Mouse (Mus musculus): ENCODE data around the gene Arsg. TPM values are rescaled to one million over a fixed set of nuclear protein-coding genes. Genes with fewer than 3 reads are reported as not detected.

The Arsg gene
- total and polyA plus RNA-seq, 2 experiments from 2014 or later: 4.3 TPM

- no peaks in the 10 kb centered on the region for H3K27me3 ChIP-seq (ENCODE audit: control insufficient read depth, insufficient read depth, low read length)
- H3K4me2 ChIP-seq (ENCODE audit: low read depth, low read length): no peak overlapping the region
- H3K4me1 ChIP-seq (ENCODE audit: control insufficient read depth, insufficient read depth): 0 out of 2 replicates have a peak, but pooled peaks cover 4% of the 10 kb centered on the region
- TF ChIP-seq CTCF (IDR thresholded peaks at IDR 0.05; ENCODE audit: low read depth) (peak; percentile 73), EP300 (IDR thresholded peaks at IDR 0.05; ENCODE audit: low read depth) (no peak)
- DNase-seq (ENCODE audit: low spot score) (peak; percentile 43), ATAC-seq (ENCODE audit: insufficient read depth, low read depth) (no peak)
- WGBS: 69% methylated on average over 3 of the region's 3 CpGs
- no peak overlapping the region for H3K27ac ChIP-seq (ENCODE audit: low read depth)
- H3K36me3 ChIP-seq (replicated peaks; ENCODE audit: control insufficient read depth, insufficient read depth, low read length): peaks cover 19% of the 10 kb centered on the region
- no peak overlapping the region for H3K9ac ChIP-seq (replicated peaks; ENCODE audit: low read depth, low read length)
- H3K4me3 ChIP-seq (ENCODE audit: low read depth, low read length): no peak overlapping the region
- H3K9me3 ChIP-seq (replicated peaks; ENCODE audit: control insufficient read depth, low read length): no peaks in the 10 kb centered on the region
Observed at GRCm38 (mm10) chr11:109441119-109441518, 32.1 kb upstream of the Arsg start.

- no peak overlapping the region for H3K27ac ChIP-seq (ENCODE audit: low read depth)
- H3K27me3 ChIP-seq (ENCODE audit: control insufficient read depth, insufficient read depth, low read length): no peaks in the 10 kb centered on the region
- TF ChIP-seq CTCF (IDR thresholded peaks at IDR 0.05; ENCODE audit: low read depth): no peak
- no peak for TF ChIP-seq EP300 (IDR thresholded peaks at IDR 0.05; ENCODE audit: low read depth)
- H3K36me3 ChIP-seq (replicated peaks; ENCODE audit: control insufficient read depth, insufficient read depth, low read length): peaks cover 7% of the 10 kb centered on the region
- H3K4me2 ChIP-seq (ENCODE audit: low read depth, low read length): no peak overlapping the region
- no peak for DNase-seq (ENCODE audit: low spot score)
- WGBS: 61% methylated on average over 5 of the region's 5 CpGs
- H3K4me3 ChIP-seq (ENCODE audit: low read depth, low read length): no peak overlapping the region
- ATAC-seq (ENCODE audit: insufficient read depth, low read depth): no peak
- H3K9me3 ChIP-seq (replicated peaks; ENCODE audit: control insufficient read depth, low read length): no peaks in the 10 kb centered on the region
- 0 out of 2 replicates have a peak, but pooled peaks cover 4% of the 10 kb centered on the region for H3K4me1 ChIP-seq (ENCODE audit: control insufficient read depth, insufficient read depth)
- no peak overlapping the region for H3K9ac ChIP-seq (replicated peaks; ENCODE audit: low read depth, low read length)
Observed at GRCm38 (mm10) chr11:109442166-109442730, 30.9 kb upstream of the Arsg start.

GRCm38 (mm10) chr11:109443468-109444263 is 29.5 kb upstream of the Arsg start:
- Histone ChIP-seq H3K9ac (replicated peaks; ENCODE audit: low read depth, low read length) (no peak overlapping the region), H3K27me3 (ENCODE audit: control insufficient read depth, insufficient read depth, low read length) (no peaks in the 10 kb centered on the region), H3K4me3 (ENCODE audit: low read depth, low read length) (no peak overlapping the region), H3K27ac (ENCODE audit: low read depth) (no peak overlapping the region), H3K4me2 (ENCODE audit: low read depth, low read length) (no peak overlapping the region), H3K4me1 (ENCODE audit: control insufficient read depth, insufficient read depth) (0 out of 2 replicates have a peak, but pooled peaks cover 4% of the 10 kb centered on the region), H3K36me3 (replicated peaks; ENCODE audit: control insufficient read depth, insufficient read depth, low read length) (no peaks in the 10 kb centered on the region), H3K9me3 (replicated peaks; ENCODE audit: control insufficient read depth, low read length) (no peaks in the 10 kb centered on the region)
- ATAC-seq (ENCODE audit: insufficient read depth, low read depth) (no peak), DNase-seq (ENCODE audit: low spot score) (no peak)
- no peak for TF ChIP-seq CTCF (IDR thresholded peaks at IDR 0.05; ENCODE audit: low read depth)
- TF ChIP-seq EP300 (IDR thresholded peaks at IDR 0.05; ENCODE audit: low read depth): no peak
- 89% methylated on average over 8 of the region's 8 CpGs for WGBS

GRCm38 (mm10) chr11:109444600-109444999 is 28.6 kb upstream of the Arsg start:
- no peaks in the 10 kb centered on the region for H3K36me3 ChIP-seq (replicated peaks; ENCODE audit: control insufficient read depth, insufficient read depth, low read length)
- no peak overlapping the region for H3K27ac ChIP-seq (ENCODE audit: low read depth)
- ATAC-seq (ENCODE audit: insufficient read depth, low read depth) (no peak), DNase-seq (ENCODE audit: low spot score) (no peak)
- no peak overlapping the region for H3K4me3 ChIP-seq (ENCODE audit: low read depth, low read length)
- H3K9ac ChIP-seq (replicated peaks; ENCODE audit: low read depth, low read length): no peak overlapping the region
- 64% methylated on average over 7 of the region's 7 CpGs for WGBS
- peak; percentile 48 for TF ChIP-seq CTCF (IDR thresholded peaks at IDR 0.05; ENCODE audit: low read depth)
- TF ChIP-seq EP300 (IDR thresholded peaks at IDR 0.05; ENCODE audit: low read depth): no peak
- H3K4me2 ChIP-seq (ENCODE audit: low read depth, low read length): no peak overlapping the region
- no peaks in the 10 kb centered on the region for H3K27me3 ChIP-seq (ENCODE audit: control insufficient read depth, insufficient read depth, low read length)
- 0 out of 2 replicates have a peak, but pooled peaks cover under 1% of the 10 kb centered on the region for H3K4me1 ChIP-seq (ENCODE audit: control insufficient read depth, insufficient read depth)
- no peaks in the 10 kb centered on the region for H3K9me3 ChIP-seq (replicated peaks; ENCODE audit: control insufficient read depth, low read length)

GRCm38 (mm10) chr11:109445438-109446035 is 27.6 kb upstream of the Arsg start:
- DNase-seq (ENCODE audit: low spot score) (peak; percentile 55), ATAC-seq (ENCODE audit: insufficient read depth, low read depth) (peak; percentile 78)
- no peaks in the 10 kb centered on the region for H3K27me3 ChIP-seq (ENCODE audit: control insufficient read depth, insufficient read depth, low read length)
- no peaks in the 10 kb centered on the region for H3K36me3 ChIP-seq (replicated peaks; ENCODE audit: control insufficient read depth, insufficient read depth, low read length)
- H3K27ac ChIP-seq (ENCODE audit: low read depth): no peak overlapping the region
- WGBS: 39% methylated on average over 13 of the region's 13 CpGs
- H3K4me1 ChIP-seq (ENCODE audit: control insufficient read depth, insufficient read depth): no peaks in the 10 kb centered on the region
- no peak overlapping the region for H3K4me3 ChIP-seq (ENCODE audit: low read depth, low read length)
- no peak overlapping the region for H3K4me2 ChIP-seq (ENCODE audit: low read depth, low read length)
- no peak overlapping the region for H3K9ac ChIP-seq (replicated peaks; ENCODE audit: low read depth, low read length)
- peak; percentile 80 for TF ChIP-seq CTCF (IDR thresholded peaks at IDR 0.05; ENCODE audit: low read depth)
- no peak for TF ChIP-seq EP300 (IDR thresholded peaks at IDR 0.05; ENCODE audit: low read depth)
- H3K9me3 ChIP-seq (replicated peaks; ENCODE audit: control insufficient read depth, low read length): no peaks in the 10 kb centered on the region
